Mouse (Mus musculus) hindlimb bud, embryonic 11.5 days (tissue): ENCODE data around the gene Zfp575.
"Not testable (repeated sequence)": the region's sequence is repeated elsewhere in the genome, so short reads cannot be mapped to it uniquely, and the experiment has no call there.

Experiments
- DNase-seq: peaks from one replicate; pipeline ENCODE4 v3.0.0-alpha.2; 2012; ENCODE audit warnings: low read depth, low spot score; ENCODE audit errors: extremely low spot score

Gene Zfp575

GRCm38 (mm10) chr7:24587330-24588105 is at the start of gene Zfp575, which contains the start of gene Ethe1:
Gene Zfp575, minus strand, starts transcription at chr7:24587641.
Gene Ethe1, plus strand, starts transcription at chr7:24587543.
- no peak for DNase-seq

- no peak for DNase-seq
Observed at GRCm38 (mm10) chr7:24637046-24637445, 49.6 kb upstream of the Zfp575 start.

- no peak for DNase-seq
Observed at GRCm38 (mm10) chr7:24636264-24636663, 48.8 kb upstream of the Zfp575 start, which contains the start of gene Lypd3. Gene Lypd3, plus strand, starts transcription at chr7:24636550.

- no peak for DNase-seq
Observed at GRCm38 (mm10) chr7:24630116-24630880, 42.9 kb upstream of the Zfp575 start.

GRCm38 (mm10) chr7:24629672-24630071 is 42.2 kb upstream of the Zfp575 start:
- no peak for DNase-seq

- DNase-seq, result no peak
Observed at GRCm38 (mm10) chr7:24628685-24629610, 41.5 kb upstream of the Zfp575 start.

GRCm38 (mm10) chr7:24622967-24623366 is 35.5 kb upstream of the Zfp575 start:
- DNase-seq, result no peak

GRCm38 (mm10) chr7:24621193-24621592 is 33.8 kb upstream of the Zfp575 start:
- DNase-seq, result no peak

GRCm38 (mm10) chr7:24619671-24620397 is 32.4 kb upstream of the Zfp575 start:
- no peak for DNase-seq

- not testable (repeated sequence) for DNase-seq
Observed at GRCm38 (mm10) chr7:24618374-24618773, 30.9 kb upstream of the Zfp575 start.

GRCm38 (mm10) chr7:24617763-24618162 is 30.3 kb upstream of the Zfp575 start:
- DNase-seq, result no peak

- no peak for DNase-seq
Observed at GRCm38 (mm10) chr7:24614816-24615215, 27.4 kb upstream of the Zfp575 start.

GRCm38 (mm10) chr7:24612308-24612910 is 25.0 kb upstream of the Zfp575 start:
- DNase-seq, result no peak

- no peak for DNase-seq
Observed at GRCm38 (mm10) chr7:24611709-24612108, 24.3 kb upstream of the Zfp575 start.

- DNase-seq, result no peak
Observed at GRCm38 (mm10) chr7:24610879-24611494, 23.5 kb upstream of the Zfp575 start.

- DNase-seq, result no peak
Observed at GRCm38 (mm10) chr7:24610144-24610878, 22.9 kb upstream of the Zfp575 start, which contains the start of gene Phldb3. Gene Phldb3, plus strand, starts transcription at chr7:24610763.

GRCm38 (mm10) chr7:24608561-24608960 is 21.1 kb upstream of the Zfp575 start:
- DNase-seq, result no peak

GRCm38 (mm10) chr7:24608017-24608416 is 20.6 kb upstream of the Zfp575 start:
- no peak for DNase-seq

- DNase-seq, result no peak
Observed at GRCm38 (mm10) chr7:24606046-24606445, 18.6 kb upstream of the Zfp575 start.
